Mouse (Mus musculus) heart, postnatal 0 days (tissue): ENCODE measurements around the gene Akt2.

Experiments used
- CTCF ChIP-seq: IDR thresholded peaks from 2 replicates; pipeline ENCODE4 v1.5.1; 2016; ENCODE audit warnings: antibody characterized with exemption, control low read depth, low read depth
- EP300 ChIP-seq: IDR thresholded peaks from 2 replicates; pipeline ENCODE4 v1.6.1; 2016; ENCODE audit warnings: antibody characterized with exemption, low read depth

GRCm38 (mm10) chr7:27586861-27587260, 4.5 kb upstream of the Akt2 start:
- TF ChIP-seq CTCF (no peak), EP300 (no peak)
